Mouse (Mus musculus): ENCODE measurements around the gene Zfp867.

Gene Zfp867

GRCm38 (mm10) chr11:59472326-59472677 is at the start of gene Zfp867:
Gene Zfp867, minus strand, starts transcription at chr11:59472474.
- DNase-seq, result peak; percentile 87 to 95

GRCm38 (mm10) chr11:59519741-59520495 is 47.6 kb upstream of the Zfp867 start:
- no peak for DNase-seq

DNA sequence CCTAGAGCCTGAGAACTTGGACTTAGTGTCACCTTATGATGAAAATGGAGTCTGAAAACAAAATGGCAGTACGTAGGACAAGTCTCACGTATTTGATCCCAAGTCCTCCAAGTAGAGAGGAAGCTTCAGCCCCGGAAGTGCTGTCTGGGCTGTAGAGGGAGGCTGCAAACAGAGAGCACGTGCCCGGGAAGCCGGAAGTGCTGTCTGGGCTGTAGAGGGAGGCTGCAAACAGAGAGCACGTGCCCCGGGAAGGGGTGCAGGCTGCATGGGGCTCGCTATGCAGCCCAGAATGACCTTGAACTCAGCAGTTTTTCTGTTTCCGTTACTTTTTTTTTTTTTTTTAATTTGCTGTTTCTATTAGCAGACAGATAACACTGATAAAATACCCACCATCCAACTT is 46.0 kb upstream of the Zfp867 start:
- DNase-seq, result peak in 1 of 2 experiments; percentile 19

DNA sequence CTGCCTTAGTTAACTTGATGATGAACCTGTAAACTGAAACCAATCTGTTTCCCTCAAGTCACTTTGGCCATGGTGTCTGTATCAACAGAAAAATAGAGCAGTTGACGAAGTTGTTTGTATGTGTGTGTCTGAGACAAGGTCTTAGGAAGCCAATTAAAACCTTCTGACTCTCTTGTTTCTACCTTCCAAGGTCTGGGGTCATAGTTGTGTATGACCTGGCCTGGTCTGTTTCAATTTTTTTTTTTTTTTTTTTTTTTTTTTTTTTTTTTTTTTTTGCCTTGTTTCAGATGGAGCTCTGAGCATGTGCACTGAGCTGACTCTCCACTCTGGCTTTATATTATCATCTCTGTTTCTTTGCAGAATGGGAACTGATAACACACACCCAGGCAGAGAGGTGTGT is 45.2 kb upstream of the Zfp867 start:
- no peak for DNase-seq

- no peak for DNase-seq
Measured at GRCm38 (mm10) chr11:59514789-59515188, 42.5 kb upstream of the Zfp867 start.

DNA sequence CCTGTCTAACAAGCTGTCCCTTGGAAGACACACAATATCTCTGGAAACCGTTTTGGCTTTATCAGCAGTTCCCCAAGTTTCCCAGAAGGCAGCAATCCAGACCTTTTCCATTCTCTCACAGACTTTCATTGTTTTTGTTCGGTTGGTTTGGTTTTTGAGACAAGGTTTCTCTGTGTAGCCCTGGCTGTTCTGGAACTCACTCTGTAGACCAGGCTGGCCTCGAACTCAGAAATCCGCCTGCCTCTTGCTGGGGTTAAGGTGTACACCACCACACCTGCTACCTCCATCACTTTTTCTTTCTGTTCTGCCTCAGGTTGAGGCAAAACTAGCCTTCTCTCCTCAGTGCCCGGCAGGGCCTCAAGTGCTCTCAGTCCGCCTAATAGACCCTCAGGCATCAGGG is 42.1 kb upstream of the Zfp867 start:
- no peak for DNase-seq

GRCm38 (mm10) chr11:59513556-59513955 is 41.3 kb upstream of the Zfp867 start:
- DNase-seq, result no peak

DNA sequence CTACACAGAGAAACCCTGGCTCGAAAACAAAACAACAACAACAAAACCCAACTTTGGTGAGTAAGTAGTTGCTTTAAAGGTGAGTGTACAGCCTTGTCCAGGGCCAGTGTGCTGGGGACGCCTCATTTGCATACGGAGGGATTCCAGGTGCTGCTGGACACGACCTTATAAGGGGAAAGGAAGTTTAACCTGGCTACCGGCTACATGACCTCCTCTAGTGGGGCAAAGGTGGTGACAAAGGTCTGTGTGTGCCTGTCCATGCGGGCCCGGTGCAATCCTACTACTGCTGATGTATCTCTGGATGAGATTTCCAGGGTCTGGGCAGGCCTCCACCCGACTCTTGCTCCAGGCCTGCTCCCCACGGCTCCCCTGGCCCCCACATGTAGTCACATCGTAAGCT is 40.5 kb upstream of the Zfp867 start:
- DNase-seq, result no peak

- no peak for DNase-seq
Measured at GRCm38 (mm10) chr11:59511558-59511957, 39.3 kb upstream of the Zfp867 start.

GRCm38 (mm10) chr11:59506713-59507074 is 34.4 kb upstream of the Zfp867 start:
- no peak for DNase-seq

DNA sequence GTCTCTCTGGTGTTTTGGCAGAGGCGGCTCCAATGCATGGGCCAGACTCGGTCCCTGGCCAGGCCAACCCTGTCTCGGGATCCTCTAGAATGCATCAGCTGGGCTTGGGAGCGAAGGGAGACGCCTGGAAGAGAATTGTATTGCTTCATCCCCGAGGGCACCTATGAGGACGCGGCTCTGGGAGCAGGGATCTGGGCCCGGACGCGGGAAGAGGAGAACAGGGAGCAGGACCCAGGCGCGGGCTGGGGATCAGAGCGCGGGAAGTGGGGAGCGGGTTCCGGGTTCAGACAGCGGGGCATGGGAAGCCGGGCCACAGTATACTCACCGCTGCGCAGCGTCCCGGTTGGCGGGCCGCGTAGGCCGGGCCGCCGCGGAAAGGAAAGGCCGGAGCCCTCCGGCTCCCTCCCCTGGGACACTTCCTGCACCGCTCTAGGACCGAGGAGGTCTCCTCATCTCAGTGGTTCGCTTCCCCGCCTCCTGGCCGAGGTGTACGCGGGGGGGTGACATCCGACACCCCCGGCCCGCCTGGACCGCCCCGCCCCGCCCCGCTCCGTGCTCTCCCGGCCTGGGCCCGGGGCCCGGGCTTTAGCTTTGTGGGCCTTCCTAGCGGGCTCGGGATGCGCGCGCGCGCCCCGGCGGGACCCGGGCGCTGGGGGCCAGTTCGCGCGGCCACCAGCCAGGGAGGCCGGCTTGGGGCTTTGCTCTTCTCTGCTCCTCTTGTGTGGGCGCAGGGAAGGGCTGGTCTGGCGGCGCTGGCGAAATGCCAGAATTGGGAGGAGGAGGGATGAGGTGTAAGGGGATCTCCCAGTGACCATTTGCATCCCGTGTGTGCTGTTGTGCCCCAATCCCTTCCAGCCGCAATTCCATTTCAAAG is 33.8 kb upstream of the Zfp867 start:
- DNase-seq, result peak; percentile 87

GRCm38 (mm10) chr11:59505351-59505838 is 33.1 kb upstream of the Zfp867 start:
- peak; percentile 58 to 69 for DNase-seq

GRCm38 (mm10) chr11:59501978-59502700 is 29.9 kb upstream of the Zfp867 start:
- DNase-seq, result no peak

DNA sequence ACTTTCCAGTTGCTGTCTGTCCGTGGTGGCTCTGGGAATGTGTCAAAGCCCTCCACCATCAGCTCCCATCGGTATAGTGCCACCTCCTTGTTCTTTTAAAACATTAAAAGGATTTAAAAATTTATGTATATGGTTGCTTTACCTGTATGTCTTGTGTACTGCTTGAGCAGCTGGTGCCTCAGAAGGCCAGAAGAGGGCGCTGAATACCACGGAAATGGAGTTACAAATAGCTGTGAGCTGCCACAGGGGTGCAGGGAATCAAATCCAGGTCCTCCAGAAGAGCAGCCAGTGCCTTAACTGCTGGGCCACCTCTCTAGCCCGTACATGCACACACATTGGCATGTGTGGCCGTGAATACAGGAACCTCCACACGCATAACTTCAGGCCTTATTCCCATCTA is 25.5 kb upstream of the Zfp867 start:
- DNase-seq, result no peak

DNA sequence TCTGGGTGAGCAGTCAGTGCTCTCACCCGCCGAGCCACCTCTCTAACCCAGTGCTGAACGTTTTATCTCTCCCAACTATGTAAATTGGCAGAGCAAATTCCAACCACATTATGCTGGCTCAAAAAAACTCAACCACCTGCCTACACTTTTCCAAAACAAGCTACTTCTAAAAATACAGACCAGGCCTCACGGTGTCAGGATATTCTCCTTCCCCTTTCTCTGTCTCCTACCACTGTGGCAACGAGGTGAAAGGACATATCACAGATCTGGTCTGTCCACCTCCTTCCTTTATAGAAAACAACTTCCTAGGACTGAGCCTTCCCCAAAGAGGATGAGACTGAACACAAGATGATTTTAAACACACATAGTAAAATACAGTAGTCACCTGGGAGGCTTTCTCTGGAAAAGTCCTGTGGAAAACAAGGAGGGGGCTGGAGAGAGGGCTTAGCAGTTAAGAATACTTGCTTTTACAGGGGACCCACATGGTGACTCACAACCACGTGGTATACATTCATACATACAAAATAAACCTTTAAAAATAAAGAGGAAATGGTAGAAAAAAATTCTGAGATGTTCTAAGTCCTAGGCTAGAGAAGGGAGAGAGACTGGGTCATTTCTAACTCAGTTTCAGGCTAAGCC is 24.5 kb upstream of the Zfp867 start:
- DNase-seq, result no peak

- no peak for DNase-seq
Measured at GRCm38 (mm10) chr11:59486222-59486621, 13.9 kb upstream of the Zfp867 start.

DNA sequence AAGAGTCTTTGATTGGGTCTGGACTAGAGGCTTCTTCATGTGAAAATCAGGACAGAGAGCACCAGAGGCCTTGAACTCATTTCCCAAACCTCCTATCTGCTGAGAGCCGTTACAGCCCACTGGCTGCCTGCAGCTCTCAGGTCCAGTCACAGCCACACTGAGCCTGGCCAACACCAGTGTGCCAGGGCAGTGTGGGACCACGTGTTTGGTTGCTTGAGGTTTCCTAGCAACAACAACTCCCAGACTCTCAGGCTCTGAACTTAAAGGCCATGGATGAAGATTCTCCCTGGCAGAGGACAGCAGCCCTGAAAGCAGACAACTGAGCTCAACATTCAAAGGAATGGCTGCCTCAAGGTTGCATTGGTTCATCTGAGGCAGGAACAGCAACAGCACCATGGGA is 13.4 kb upstream of the Zfp867 start:
- no peak for DNase-seq

DNA sequence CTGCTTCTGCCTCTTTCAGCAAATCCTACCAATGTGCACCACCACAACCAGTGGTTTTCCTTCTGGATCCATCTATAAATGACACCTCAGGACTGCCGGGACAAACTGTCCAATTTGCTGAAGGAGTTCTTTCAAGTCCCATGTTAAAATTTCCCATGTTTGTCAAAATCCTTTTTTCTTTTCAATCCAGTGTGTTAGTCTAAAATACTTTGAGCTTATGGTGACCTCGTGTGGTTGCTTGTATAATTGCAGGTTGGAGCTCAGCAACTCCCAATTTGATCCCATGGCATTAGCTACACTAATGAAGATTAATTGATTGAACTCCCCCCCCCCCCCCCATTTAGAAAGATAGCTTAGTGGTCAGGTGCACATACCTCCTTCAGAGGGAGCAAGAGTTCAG is 10.9 kb upstream of the Zfp867 start:
- peak; percentile 42 to 60 for DNase-seq

- no peak for DNase-seq
Measured at GRCm38 (mm10) chr11:59477240-59477639, 5.0 kb upstream of the Zfp867 start.

DNA sequence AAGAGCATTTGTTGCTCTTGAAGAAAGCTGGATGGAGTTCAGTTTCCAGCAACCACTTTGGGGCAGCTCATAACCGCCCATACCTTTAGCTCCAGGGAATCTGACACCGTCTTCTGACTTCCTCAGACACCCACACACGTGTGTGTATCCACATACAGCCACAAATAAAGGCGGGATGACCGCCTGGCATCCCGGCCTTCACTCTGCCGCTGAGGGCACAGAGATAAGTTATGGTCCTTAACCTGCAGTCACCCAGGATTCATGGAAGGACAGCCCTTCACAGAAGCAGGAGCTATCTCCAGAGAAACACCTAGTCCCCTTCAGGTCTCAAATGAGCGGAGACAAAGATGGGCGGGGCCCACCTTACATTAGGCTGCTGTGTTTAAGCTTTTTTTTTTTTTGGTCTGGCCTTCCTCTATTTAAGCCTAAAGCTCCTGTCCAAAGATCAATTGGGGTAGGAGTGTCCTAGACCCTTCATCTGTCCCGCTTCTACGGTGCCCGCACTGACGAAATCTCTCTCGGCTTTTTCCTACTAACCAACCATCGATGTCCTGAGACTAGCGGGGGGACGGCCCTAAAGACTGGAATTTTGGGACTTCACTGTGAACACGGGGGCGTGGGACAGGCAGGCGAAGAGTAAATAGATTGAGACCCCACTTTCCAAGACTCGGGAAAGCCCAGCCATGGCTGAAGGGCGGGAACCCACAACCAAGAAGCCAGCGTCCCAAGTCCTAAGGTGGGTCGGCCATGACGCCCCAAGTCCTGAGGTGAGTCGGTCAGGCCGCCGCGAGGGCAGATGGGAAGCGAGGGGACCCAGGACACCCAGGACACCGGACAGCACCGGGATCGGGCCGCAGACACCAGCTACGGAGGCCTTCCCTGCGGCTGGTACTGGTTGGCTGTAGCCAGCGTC is 605 bp downstream of the Zfp867 start:
- DNase-seq, result no peak

- DNase-seq, result no peak
Measured at GRCm38 (mm10) chr11:59460459-59460858, 11.8 kb downstream of the Zfp867 start.

DNA sequence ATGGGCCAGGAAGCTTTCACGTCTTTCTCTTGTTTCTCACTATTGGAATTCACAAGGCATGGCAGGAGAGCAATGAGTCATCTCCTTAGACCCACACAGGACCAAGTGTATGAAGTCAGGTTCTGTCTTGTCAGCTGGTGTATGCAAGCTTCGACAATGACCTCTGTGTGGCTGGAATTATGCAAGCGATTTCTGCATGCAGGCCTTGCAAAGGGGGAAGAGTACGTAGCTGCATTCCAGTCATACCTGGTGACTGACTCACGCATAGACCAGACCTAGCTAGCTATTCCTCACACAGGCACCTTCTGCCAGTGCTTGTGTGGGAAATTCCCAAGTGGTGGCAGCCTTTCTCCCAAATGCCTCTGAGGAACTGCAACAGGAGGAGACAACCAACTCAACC is 13.3 kb downstream of the Zfp867 start:
- peak; percentile 79 to 89 for DNase-seq

All from kidney, adult 8-10 months (tissue).